Mouse (Mus musculus) liver, adult 2 months (tissue): ENCODE measurements around the gene Pdzd2.

Experiments
- CTCF ChIP-seq: fragments of 200-500 bp; IDR thresholded peaks from 2 replicates; pipeline ENCODE4 v1.5.1; 2011; ENCODE audit warnings: low read depth, low read length, control low read depth
- POLR2A ChIP-seq: fragments of 200-500 bp; IDR thresholded peaks from 2 replicates; pipeline ENCODE4 v1.6.1; 2011; ENCODE audit warnings: low read length, control low read depth; ENCODE audit not compliant: insufficient read depth; ENCODE audit errors: extremely low read depth

- TF ChIP-seq POLR2A (no peak), CTCF (no peak)
These were observed 251.4 kb downstream of the Pdzd2 start for GRCm38 (mm10) chr15:12488316-12488715.
